Mouse (Mus musculus) heart, adult 18-20 months (tissue): ENCODE data around the gene Dffb. TPM values are rescaled to one million over a fixed set of nuclear protein-coding genes. Genes with fewer than 3 reads are reported as not detected.
"Not testable (repeated sequence)": the region's sequence is repeated elsewhere in the genome, so short reads cannot be mapped to it uniquely, and the experiment has no call there.

Source experiments
- DNase-seq, 2 experiments: peaks; one replicate each; pipeline ENCODE4 v3.0.0; 2021 to 2022; ENCODE audit warnings: mixed read lengths in 1 of 2
- total RNA-seq, 2 experiments: library from RNA; stranded (reverse); gene quantifications; 2 replicates each; pipeline ENCODE4 v1.2.3; 2021

Dffb gene
- total RNA-seq, 2 experiments from 2014 or later = 1.3 to 2.2 TPM

GRCm38 (mm10) chr4:153966651-153967050 lies 8.3 kb downstream of the Dffb start:
- no peak for DNase-seq

GRCm38 (mm10) chr4:153962631-153963030 lies 12.3 kb downstream of the Dffb start:
- DNase-seq = no peak

GRCm38 (mm10) chr4:153957444-153958250 lies 17.3 kb downstream of the Dffb start:
- DNase-seq = no peak

GRCm38 (mm10) chr4:153956569-153957405 lies 18.1 kb downstream of the Dffb start, which contains the start of gene A430005L14Rik:
TSS of gene A430005L14Rik (plus strand) at chr4:153957237.
- DNase-seq = peak; percentile 96 to 98

GRCm38 (mm10) chr4:153955651-153956050 lies 19.3 kb downstream of the Dffb start:
- DNase-seq = no peak

- DNase-seq = no peak
These were observed 23.2 kb downstream of the Dffb start for GRCm38 (mm10) chr4:153951692-153952091.

GRCm38 (mm10) chr4:153951150-153951549 lies 23.8 kb downstream of the Dffb start:
- no peak for DNase-seq

GRCm38 (mm10) chr4:153950372-153950771 lies 24.6 kb downstream of the Dffb start:
- DNase-seq = no peak

GRCm38 (mm10) chr4:153945741-153946140 lies 29.2 kb downstream of the Dffb start:
- DNase-seq = no peak

- no peak for DNase-seq
These were observed 30.7 kb downstream of the Dffb start for GRCm38 (mm10) chr4:153944261-153944660.

- DNase-seq = peak in 1 of 2 experiments; percentile 40
These were observed 31.7 kb downstream of the Dffb start for GRCm38 (mm10) chr4:153943243-153943642.

- DNase-seq = no peak
These were observed 45.0 kb downstream of the Dffb start for GRCm38 (mm10) chr4:153929921-153930320.

- no peak for DNase-seq
These were observed 45.5 kb downstream of the Dffb start for GRCm38 (mm10) chr4:153929425-153929824.

GRCm38 (mm10) chr4:153928772-153929299 lies 46.1 kb downstream of the Dffb start:
- DNase-seq = no peak

GRCm38 (mm10) chr4:153922090-153922489 lies 52.8 kb downstream of the Dffb start:
- not testable (repeated sequence) for DNase-seq

GRCm38 (mm10) chr4:153920517-153921233 lies 54.3 kb downstream of the Dffb start:
- DNase-seq = no peak

GRCm38 (mm10) chr4:153917773-153918500 lies 57.0 kb downstream of the Dffb start:
- no peak for DNase-seq
